In the genomic region with DNA sequence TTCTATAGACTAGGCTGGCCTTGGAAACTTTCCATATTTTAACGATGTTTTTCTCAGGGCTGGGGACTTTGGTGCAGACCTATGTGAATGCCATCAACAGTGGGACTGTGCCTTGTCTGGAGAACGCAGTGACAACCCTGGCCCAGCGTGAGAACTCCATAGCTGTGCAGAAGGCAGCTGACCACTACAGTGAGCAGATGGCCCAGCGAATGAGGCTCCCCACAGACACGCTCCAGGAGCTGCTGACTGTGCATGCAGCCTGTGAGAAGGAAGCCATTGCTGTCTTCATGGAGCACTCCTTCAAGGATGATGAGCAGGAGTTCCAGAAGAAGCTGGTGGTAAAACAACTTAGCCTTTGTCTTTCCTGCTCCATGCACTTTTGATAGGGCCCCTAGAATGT, we compare ENCODE assay signal across 13 mouse cellular contexts. TPM values are rescaled to one million over a fixed set of nuclear protein-coding genes. Genes with fewer than 3 reads are reported as not detected.
"Had no signal": no experiment of that assay in that cellular context is flagged by ENCODE, and none has a peak within 500 bp of the region (broad histone marks: within the 10 kb centered on the region; RNA-seq: fewer than 3 reads in every experiment).

No protein-coding gene starts in this region.

RNA-seq across cellular contexts. Expression of a gene that starts 27.2 kb away (rescaled TPM):
- polyA plus RNA-seq: heart, embryonic 10.5 days; heart, embryonic 12.5 days; heart, embryonic 16.5 days; hindbrain, embryonic 10.5 days; hindbrain, embryonic 12.5 days; hindbrain, embryonic 14.5 days; kidney, embryonic 14.5 days; kidney, embryonic 16.5 days; limb, embryonic 10.5 days; limb, embryonic 12.5 days; limb, embryonic 14.5 days; liver, embryonic 11.5 days; liver, embryonic 13.5 days had no signal
